Mouse (Mus musculus): ENCODE data around the gene Smarcd1. TPM values are rescaled to one million over a fixed set of nuclear protein-coding genes. Genes with fewer than 3 reads are reported as not detected.

Smarcd1 gene
- polyA plus RNA-seq, 1 experiment from 2014 or later, result 138 TPM

DNA sequence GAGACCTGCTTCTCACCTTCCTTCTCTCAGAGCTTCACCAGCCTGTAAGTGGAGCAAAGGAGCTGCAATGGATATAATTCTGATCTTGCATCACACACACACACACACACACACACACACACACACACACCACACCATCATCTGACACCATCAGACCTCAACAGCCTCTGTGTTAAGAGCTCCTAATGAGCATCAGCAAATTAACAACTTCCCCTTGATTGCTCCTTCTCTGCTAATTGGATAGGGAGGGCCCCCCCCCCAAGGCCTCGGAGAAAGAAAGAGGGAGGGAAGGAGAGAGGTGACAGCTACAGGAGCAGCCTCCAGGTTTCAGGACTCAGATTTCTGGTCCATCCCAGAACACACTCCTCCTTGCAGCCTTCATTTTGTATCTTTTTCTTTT is 32.5 kb upstream of the Smarcd1 start:
- 0% methylated on average over 1 of the region's 1 CpGs for WGBS
- no peaks in the 10 kb centered on the region for H3K9me3 ChIP-seq
- no peak overlapping the region for H3K4me3 ChIP-seq (replicated peaks)
- H3K27me3 ChIP-seq, result peaks cover 81% of the 10 kb centered on the region
- peak overlapping the region; percentile 79 for H3K27ac ChIP-seq
- H3K9ac ChIP-seq, result no peak overlapping the region
- H3K4me2 ChIP-seq, result peak overlapping the region; percentile 95; the same call in 1 of the 2 replicates
- no peaks in the 10 kb centered on the region for H3K36me3 ChIP-seq (replicated peaks)
- peaks cover 60% of the 10 kb centered on the region for H3K4me1 ChIP-seq
- ATAC-seq (ENCODE audit: low FRiP score), result peak; percentile 13; the same call in 1 of the 2 replicates

- WGBS, result under 1% methylated on average over 50 of the region's 74 CpGs
- Histone ChIP-seq H3K4me3 (replicated peaks) (peak within 1 kb of the TSS; percentile 72), H3K9ac (peak within 1 kb of the TSS; percentile 85), H3K27ac (peak within 1 kb of the TSS; percentile 79), H3K4me2 (peak within 1 kb of the TSS; percentile 95), H3K27me3 (peaks cover 78% of the 10 kb centered on the region), H3K9me3 (no peaks in the 10 kb centered on the region), H3K36me3 (replicated peaks) (no peaks in the 10 kb centered on the region), H3K4me1 (peaks cover 52% of the 10 kb centered on the region)
- ATAC-seq (ENCODE audit: low FRiP score), result peak; percentile 66
Observed at GRCm38 (mm10) chr15:99670154-99670821, 31.6 kb upstream of the Smarcd1 start, which contains the start of gene Asic1. TSS of gene Asic1 (plus strand) at chr15:99670368.

DNA sequence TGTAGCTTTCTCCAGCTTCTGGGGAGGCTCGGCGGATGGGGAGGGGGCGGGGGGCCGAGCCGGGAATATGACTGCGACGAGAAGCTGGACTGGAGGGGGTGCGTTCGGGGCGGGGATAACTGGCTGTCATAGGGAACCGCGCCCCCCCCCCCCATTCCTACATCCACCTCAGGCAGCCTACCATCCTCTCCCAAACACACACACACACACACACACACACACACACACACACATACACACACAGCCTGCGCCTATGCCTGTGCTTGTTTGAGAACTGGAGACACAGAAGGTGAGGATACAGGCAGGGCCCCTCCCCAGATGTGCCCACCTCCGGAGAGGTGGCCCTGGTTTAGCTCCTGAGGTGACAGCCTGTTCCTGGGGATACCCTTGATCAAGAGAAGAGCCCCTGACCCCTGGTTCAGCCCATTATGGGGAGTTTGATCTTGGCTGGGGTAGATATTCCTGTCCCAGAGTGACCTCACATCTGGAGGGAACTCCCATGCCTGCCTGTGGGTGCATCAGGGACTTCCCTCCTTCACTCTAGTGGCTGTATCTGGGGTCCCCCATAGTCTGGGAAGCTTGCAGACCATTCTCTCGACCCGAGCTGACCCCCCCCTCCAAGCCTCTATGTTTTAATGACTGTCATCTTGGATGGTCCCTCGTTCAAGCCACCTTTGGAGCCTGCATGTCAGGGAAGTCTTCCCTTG is 30.8 kb upstream of the Smarcd1 start:
- peaks cover 73% of the 10 kb centered on the region for H3K27me3 ChIP-seq
- no peaks in the 10 kb centered on the region for H3K36me3 ChIP-seq (replicated peaks)
- peak; percentile 10; the same call in 1 of the 2 replicates for ATAC-seq (ENCODE audit: low FRiP score)
- peaks cover 49% of the 10 kb centered on the region for H3K4me1 ChIP-seq
- peak overlapping the region; percentile 79 for H3K27ac ChIP-seq
- no peaks in the 10 kb centered on the region for H3K9me3 ChIP-seq
- H3K4me3 ChIP-seq (replicated peaks), result peak overlapping the region; percentile 72
- H3K4me2 ChIP-seq, result peak overlapping the region; percentile 95
- WGBS, result 15% methylated on average over 11 of the region's 17 CpGs
- peak overlapping the region; percentile 85 for H3K9ac ChIP-seq

DNA sequence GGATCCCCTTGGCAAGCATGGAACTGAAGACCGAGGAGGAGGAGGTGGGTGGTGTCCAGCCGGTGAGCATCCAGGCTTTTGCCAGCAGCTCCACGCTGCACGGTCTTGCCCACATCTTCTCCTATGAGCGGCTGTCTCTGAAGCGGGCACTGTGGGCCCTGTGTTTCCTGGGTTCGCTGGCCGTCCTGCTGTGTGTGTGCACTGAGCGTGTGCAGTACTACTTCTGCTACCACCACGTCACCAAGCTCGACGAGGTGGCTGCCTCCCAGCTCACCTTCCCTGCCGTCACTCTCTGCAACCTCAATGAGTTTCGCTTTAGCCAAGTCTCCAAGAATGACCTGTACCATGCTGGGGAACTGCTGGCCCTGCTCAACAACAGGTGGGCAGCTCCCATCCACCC is 30.1 kb upstream of the Smarcd1 start:
- 79% methylated on average over 14 of the region's 14 CpGs for WGBS
- Histone ChIP-seq H3K36me3 (replicated peaks) (no peaks in the 10 kb centered on the region), H3K9me3 (no peaks in the 10 kb centered on the region), H3K27me3 (peaks cover 66% of the 10 kb centered on the region), H3K9ac (no peak overlapping the region), H3K4me3 (replicated peaks) (no peak overlapping the region; the same call in 1 of the 2 replicates), H3K4me1 (peaks cover 46% of the 10 kb centered on the region), H3K4me2 (peak overlapping the region; percentile 95), H3K27ac (no peak overlapping the region)
- no peak for ATAC-seq (ENCODE audit: low FRiP score)

GRCm38 (mm10) chr15:99674866-99675265 is 27.1 kb upstream of the Smarcd1 start:
- 77% methylated on average over 3 of the region's 3 CpGs for WGBS
- Histone ChIP-seq H3K4me3 (replicated peaks) (no peak overlapping the region), H3K9me3 (no peaks in the 10 kb centered on the region), H3K9ac (no peak overlapping the region), H3K4me1 (peaks cover 52% of the 10 kb centered on the region), H3K27ac (no peak overlapping the region), H3K36me3 (replicated peaks) (no peaks in the 10 kb centered on the region), H3K4me2 (no peak overlapping the region), H3K27me3 (peaks cover 46% of the 10 kb centered on the region)
- ATAC-seq (ENCODE audit: low FRiP score), result no peak

DNA sequence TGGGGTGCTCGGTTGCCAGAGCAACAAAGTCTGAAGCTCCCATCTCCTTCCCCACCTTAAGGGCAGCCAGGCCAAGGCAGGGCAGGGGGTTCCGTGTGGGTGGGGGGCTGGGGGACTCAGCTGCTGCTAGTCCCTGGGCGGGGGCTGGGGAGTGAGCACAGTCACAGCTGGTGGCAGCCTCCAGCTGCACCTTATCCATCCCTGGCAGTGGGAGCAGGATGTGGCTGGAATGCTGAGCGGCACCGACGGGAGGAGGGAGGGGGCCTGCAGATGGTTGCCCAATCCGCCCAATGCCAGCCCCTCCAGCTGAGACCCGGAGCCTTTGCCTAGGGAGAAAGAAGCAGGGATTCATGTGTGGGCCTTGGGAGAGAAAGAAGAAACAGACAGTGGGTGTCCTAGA is 24.8 kb upstream of the Smarcd1 start:
- no peaks in the 10 kb centered on the region for H3K9me3 ChIP-seq
- H3K4me3 ChIP-seq (replicated peaks), result no peak overlapping the region
- H3K4me1 ChIP-seq, result peaks cover 40% of the 10 kb centered on the region
- peak overlapping the region; percentile 13; the same call in 1 of the 2 replicates for H3K4me2 ChIP-seq
- no peaks in the 10 kb centered on the region for H3K36me3 ChIP-seq (replicated peaks)
- peak overlapping the region; percentile 67 for H3K27ac ChIP-seq
- ATAC-seq (ENCODE audit: low FRiP score), result peak; percentile 78
- WGBS, result 25% methylated on average over 8 of the region's 8 CpGs
- peaks cover 24% of the 10 kb centered on the region for H3K27me3 ChIP-seq
- no peak overlapping the region for H3K9ac ChIP-seq

DNA sequence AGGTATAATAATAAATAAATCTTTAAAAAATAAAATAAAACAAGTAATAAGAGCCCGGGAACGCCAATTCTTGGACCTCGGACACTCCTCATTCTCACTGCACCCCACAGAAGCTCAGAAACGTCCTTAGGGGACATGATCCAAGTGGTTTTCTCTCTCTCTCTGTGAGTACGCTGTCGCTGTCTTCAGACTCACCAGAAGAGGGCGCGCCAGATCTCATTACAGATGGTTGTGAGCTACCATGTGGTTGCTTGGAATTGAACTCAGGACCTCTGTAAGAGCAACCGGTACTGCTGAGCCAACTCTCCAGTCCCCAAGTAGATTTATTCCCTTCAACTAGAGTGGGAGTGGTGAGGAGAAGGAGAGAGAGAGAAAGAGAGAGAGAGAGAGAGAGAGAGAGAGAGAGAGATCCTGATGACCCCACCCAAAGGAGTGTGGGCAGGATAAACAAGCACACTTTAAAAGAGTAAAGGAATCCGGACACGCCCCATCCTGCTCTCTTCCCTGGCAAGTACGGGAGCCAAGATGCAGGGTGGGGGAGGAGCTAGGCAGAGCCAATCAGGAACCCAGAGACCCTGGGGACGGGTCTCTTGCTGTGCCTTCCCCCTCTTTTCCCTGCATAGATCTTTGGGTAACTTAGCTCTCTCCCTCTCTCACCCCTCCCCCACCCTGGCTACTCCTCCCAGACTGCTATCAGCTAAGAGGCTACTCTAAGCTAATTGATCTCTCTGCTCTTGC is 23.7 kb upstream of the Smarcd1 start:
- 14% methylated on average over 13 of the region's 13 CpGs for WGBS
- H3K27ac ChIP-seq, result no peak overlapping the region
- no peaks in the 10 kb centered on the region for H3K36me3 ChIP-seq (replicated peaks)
- H3K27me3 ChIP-seq, result peaks cover 16% of the 10 kb centered on the region
- no peak overlapping the region for H3K9ac ChIP-seq
- H3K4me1 ChIP-seq, result peaks cover 33% of the 10 kb centered on the region
- no peaks in the 10 kb centered on the region for H3K9me3 ChIP-seq
- H3K4me2 ChIP-seq, result no peak overlapping the region
- ATAC-seq (ENCODE audit: low FRiP score), result peak; percentile 36
- no peak overlapping the region for H3K4me3 ChIP-seq (replicated peaks)

- no peak overlapping the region for H3K27ac ChIP-seq
- no peak for ATAC-seq (ENCODE audit: low FRiP score)
- H3K9me3 ChIP-seq, result no peaks in the 10 kb centered on the region
- H3K4me3 ChIP-seq (replicated peaks), result no peak overlapping the region
- H3K4me1 ChIP-seq, result peaks cover 29% of the 10 kb centered on the region
- H3K9ac ChIP-seq, result no peak overlapping the region
- H3K27me3 ChIP-seq, result peaks cover 13% of the 10 kb centered on the region; the same call in 1 of the 2 replicates
- H3K4me2 ChIP-seq, result no peak overlapping the region
- H3K36me3 ChIP-seq (replicated peaks), result no peaks in the 10 kb centered on the region
- WGBS, result 73% methylated on average over 7 of the region's 7 CpGs
Observed at GRCm38 (mm10) chr15:99679008-99679407, 22.9 kb upstream of the Smarcd1 start.

DNA sequence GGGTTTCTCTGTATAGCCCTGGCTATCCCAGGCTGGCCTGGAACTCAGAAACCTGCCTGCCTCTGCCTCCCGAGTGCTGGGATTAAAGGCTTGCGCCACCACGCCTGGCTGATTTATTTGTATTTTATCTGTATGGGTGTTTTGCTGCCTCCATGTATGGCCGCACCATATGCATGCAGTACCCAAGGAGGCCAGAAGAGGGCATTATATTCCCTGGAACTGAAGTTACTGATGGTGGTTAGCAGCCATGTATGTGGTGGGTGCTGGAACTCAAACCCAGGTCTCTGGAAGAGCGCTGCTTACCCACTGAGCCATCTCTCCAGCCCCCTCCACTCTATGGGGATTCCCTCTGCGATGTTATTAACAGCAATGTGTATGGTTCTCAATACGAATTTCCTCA is 19.0 kb upstream of the Smarcd1 start:
- 93% methylated on average over 7 of the region's 7 CpGs for WGBS
- Histone ChIP-seq H3K4me2 (no peak overlapping the region), H3K9me3 (no peaks in the 10 kb centered on the region), H3K9ac (no peak overlapping the region), H3K27me3 (peaks cover 3% of the 10 kb centered on the region; the same call in 1 of the 2 replicates), H3K27ac (no peak overlapping the region), H3K4me1 (peaks cover 11% of the 10 kb centered on the region), H3K36me3 (replicated peaks) (no peaks in the 10 kb centered on the region), H3K4me3 (replicated peaks) (no peak overlapping the region)
- ATAC-seq (ENCODE audit: low FRiP score), result no peak

DNA sequence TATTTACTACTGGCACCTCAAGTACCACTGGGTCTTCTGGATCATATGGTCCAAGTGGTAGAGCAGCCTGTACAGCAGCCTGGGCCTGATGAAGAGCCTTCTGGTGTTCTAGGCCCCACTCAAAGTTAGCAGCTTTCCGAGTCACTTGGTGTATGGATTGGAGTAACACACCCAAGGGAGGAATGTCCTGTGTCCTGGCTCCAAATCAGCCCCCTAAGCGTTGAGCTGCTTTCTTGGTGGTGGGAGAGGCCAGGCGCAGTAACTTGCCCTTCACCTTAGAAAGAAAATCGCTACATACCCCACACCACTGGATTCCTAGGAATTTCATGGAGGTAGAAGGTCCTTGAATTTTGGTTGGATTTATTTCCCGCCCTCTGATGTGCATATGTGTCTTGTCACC is 17.8 kb upstream of the Smarcd1 start:
- WGBS, result 94% methylated on average over 5 of the region's 5 CpGs
- H3K9me3 ChIP-seq, result no peaks in the 10 kb centered on the region
- no peaks in the 10 kb centered on the region for H3K36me3 ChIP-seq (replicated peaks)
- H3K4me2 ChIP-seq, result no peak overlapping the region
- H3K4me1 ChIP-seq, result 0 out of 2 replicates have a peak, but pooled peaks cover 3% of the 10 kb centered on the region
- H3K27ac ChIP-seq, result no peak overlapping the region
- H3K4me3 ChIP-seq (replicated peaks), result no peak overlapping the region
- no peak for ATAC-seq (ENCODE audit: low FRiP score)
- peaks cover 6% of the 10 kb centered on the region; the same call in 1 of the 2 replicates for H3K27me3 ChIP-seq
- no peak overlapping the region for H3K9ac ChIP-seq

DNA sequence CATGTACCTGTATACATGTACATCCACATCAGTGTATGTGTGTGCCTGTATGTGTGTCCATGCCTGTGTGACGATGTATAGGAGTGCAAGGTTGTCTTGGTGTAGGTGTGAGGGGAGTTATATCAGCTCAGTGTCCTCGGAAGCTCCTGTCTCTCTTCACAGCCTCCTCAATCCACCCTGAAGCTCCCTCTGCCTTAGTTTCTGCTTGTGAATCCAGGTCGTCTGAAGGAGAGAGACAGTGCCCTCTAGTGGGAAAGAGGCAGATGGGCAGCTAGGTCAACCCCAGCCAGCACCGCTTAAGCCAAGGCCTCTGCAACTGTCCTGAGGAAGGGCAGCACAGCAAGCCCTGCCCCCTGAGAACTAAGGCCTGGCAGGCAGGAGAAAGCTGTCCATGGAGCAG is 13.2 kb upstream of the Smarcd1 start:
- Histone ChIP-seq H3K27me3 (peaks cover 19% of the 10 kb centered on the region; the same call in 1 of the 2 replicates), H3K4me1 (peaks cover 26% of the 10 kb centered on the region), H3K4me2 (no peak overlapping the region), H3K4me3 (replicated peaks) (no peak overlapping the region), H3K27ac (no peak overlapping the region), H3K36me3 (replicated peaks) (no peaks in the 10 kb centered on the region), H3K9ac (peak overlapping the region; percentile 17; the same call in 1 of the 2 replicates), H3K9me3 (no peaks in the 10 kb centered on the region)
- no peak; the same call in 1 of the 2 replicates for ATAC-seq (ENCODE audit: low FRiP score)
- 8% methylated on average over 4 of the region's 4 CpGs for WGBS

- ATAC-seq (ENCODE audit: low FRiP score), result no peak
- peaks cover 33% of the 10 kb centered on the region for H3K4me1 ChIP-seq
- peaks cover 19% of the 10 kb centered on the region; the same call in 1 of the 2 replicates for H3K27me3 ChIP-seq
- H3K4me2 ChIP-seq, result no peak overlapping the region
- no peaks in the 10 kb centered on the region for H3K36me3 ChIP-seq (replicated peaks)
- no peak overlapping the region for H3K4me3 ChIP-seq (replicated peaks)
- no peaks in the 10 kb centered on the region for H3K9me3 ChIP-seq
- H3K27ac ChIP-seq, result no peak overlapping the region
- WGBS, result 16% methylated on average over 4 of the region's 4 CpGs
- no peak overlapping the region for H3K9ac ChIP-seq
Observed at GRCm38 (mm10) chr15:99690924-99691323, 11.0 kb upstream of the Smarcd1 start.

All from forebrain, embryonic 12.5 days (tissue).